In genomic region chr6:97346932-97347331, GRCm38 (mm10) we compare ENCODE assay signal across 21 mouse cellular contexts.
DNase-seq lines count a peak whose midpoint lies in the region; ATAC-seq and TF ChIP-seq lines count a peak whose summit lies in the region.
"Had no signal": no experiment of that assay in that cellular context is flagged by ENCODE, and none has a peak within 500 bp of the region (broad histone marks: within the 10 kb centered on the region; RNA-seq: fewer than 3 reads in every experiment).

No protein-coding gene starts in this region.

- H3K9ac ChIP-seq in heart, embryonic 13.5 days = no peak overlapping the region
- H3K9ac ChIP-seq in heart, embryonic 11.5 days (ENCODE audit: low read depth, low read length) = no peak overlapping the region
- no peak overlapping the region for H3K9ac ChIP-seq in intestine, embryonic 16.5 days (ENCODE audit: low read depth, low read length)
- H3K9ac ChIP-seq in stomach, embryonic 16.5 days (ENCODE audit: low read length) = no peak overlapping the region
- H3K9ac ChIP-seq: hindbrain, embryonic 14.5 days; limb, embryonic 15.5 days; midbrain, embryonic 13.5 days; neural tube, embryonic 12.5 days had no signal

- 50% methylated on average over 1 of the region's 1 CpGs for WGBS in heart, embryonic 13.5 days
- WGBS in heart, embryonic 11.5 days (ENCODE audit: insufficient replicate concordance) = 77% methylated on average over 1 of the region's 1 CpGs
- WGBS in intestine, embryonic 16.5 days = 78% methylated on average over 1 of the region's 1 CpGs
- WGBS in stomach, embryonic 16.5 days = 79% methylated on average over 1 of the region's 1 CpGs

- peaks cover 4% of the 10 kb centered on the region; the same call in 1 of the 2 replicates for H3K36me3 ChIP-seq in heart, embryonic 13.5 days
- no peaks in the 10 kb centered on the region for H3K36me3 ChIP-seq in heart, embryonic 11.5 days (ENCODE audit: control insufficient read depth, insufficient read depth, low read length)
- no peaks in the 10 kb centered on the region for H3K36me3 ChIP-seq in intestine, embryonic 16.5 days (ENCODE audit: control insufficient read depth, insufficient read depth, low read length)
- no peaks in the 10 kb centered on the region for H3K36me3 ChIP-seq in stomach, embryonic 16.5 days (ENCODE audit: control insufficient read depth, insufficient read depth, low read length)
- H3K36me3 ChIP-seq: limb, embryonic 15.5 days; midbrain, embryonic 13.5 days had no signal

- peaks cover 49% of the 10 kb centered on the region for H3K4me1 ChIP-seq in heart, embryonic 13.5 days
- H3K4me1 ChIP-seq in heart, embryonic 11.5 days (ENCODE audit: control insufficient read depth, insufficient read depth, low read length) = peaks cover 34% of the 10 kb centered on the region
- H3K4me1 ChIP-seq in intestine, embryonic 16.5 days (ENCODE audit: control insufficient read depth, insufficient read depth, low read length) = peaks cover 25% of the 10 kb centered on the region
- peaks cover 25% of the 10 kb centered on the region for H3K4me1 ChIP-seq in stomach, embryonic 16.5 days (ENCODE audit: control insufficient read depth, insufficient read depth, low read length)
- H3K4me1 ChIP-seq: neural tube, embryonic 12.5 days had no signal

- H3K4me2 ChIP-seq in heart, embryonic 13.5 days = no peak overlapping the region
- no peak overlapping the region for H3K4me2 ChIP-seq in heart, embryonic 11.5 days
- no peak overlapping the region for H3K4me2 ChIP-seq in intestine, embryonic 16.5 days (ENCODE audit: low read depth, low read length)
- no peak overlapping the region for H3K4me2 ChIP-seq in stomach, embryonic 16.5 days (ENCODE audit: low read depth, low read length)
- H3K4me2 ChIP-seq: hindbrain, embryonic 14.5 days; limb, embryonic 15.5 days; midbrain, embryonic 13.5 days; neural tube, embryonic 12.5 days had no signal

- TF ChIP-seq CTCF in layer of hippocampus, adult 2 months (conservative IDR thresholded peaks at IDR 0.05) = no peak

- no peak for DNase-seq in layer of hippocampus, adult 2 months (ENCODE audit: low spot score in 2 of 2)
- no peak for DNase-seq in layer of hippocampus, postnatal 36 days
- DNase-seq in urinary bladder, postnatal 36 days (ENCODE audit: low spot score in 2 of 2) = no peak
- DNase-seq: adrenal gland, postnatal 36 days; B cell, adult 2 months; cerebellum, adult 2 months; heart, postnatal 14 days; kidney, adult 18-20 months; lung, adult 2 months; lung, postnatal 4 days; right cerebral cortex, postnatal 4 days; thymus, adult 2 months had no signal

- ATAC-seq in heart, embryonic 13.5 days (ENCODE audit: extremely low read depth, insufficient number of reproducible peaks, low FRiP score, low TSS enrichment) = no peak
- ATAC-seq in heart, embryonic 11.5 days (replicated peaks; ENCODE audit: insufficient number of reproducible peaks, low FRiP score, low TSS enrichment) = no peak
- ATAC-seq in intestine, embryonic 16.5 days = peak; percentile 82
- no peak for ATAC-seq in stomach, embryonic 16.5 days (ENCODE audit: insufficient read depth, low FRiP score)
- ATAC-seq: midbrain, embryonic 13.5 days had no signal

- H3K27me3 ChIP-seq in heart, embryonic 13.5 days (replicated peaks) = no peaks in the 10 kb centered on the region
- H3K27me3 ChIP-seq in heart, embryonic 11.5 days (ENCODE audit: control insufficient read depth, insufficient read depth, low read length) = no peaks in the 10 kb centered on the region
- H3K27me3 ChIP-seq in intestine, embryonic 16.5 days (replicated peaks; ENCODE audit: control insufficient read depth, insufficient read depth, low read length) = no peaks in the 10 kb centered on the region
- H3K27me3 ChIP-seq in stomach, embryonic 16.5 days (ENCODE audit: control insufficient read depth, insufficient read depth, low read length) = no peaks in the 10 kb centered on the region
- H3K27me3 ChIP-seq: limb, embryonic 15.5 days; neural tube, embryonic 12.5 days had no signal

- H3K9me3 ChIP-seq in heart, embryonic 13.5 days = no peaks in the 10 kb centered on the region
- no peaks in the 10 kb centered on the region for H3K9me3 ChIP-seq in heart, embryonic 11.5 days (replicated peaks; ENCODE audit: control insufficient read depth, low read length)
- no peaks in the 10 kb centered on the region for H3K9me3 ChIP-seq in intestine, embryonic 16.5 days (ENCODE audit: control insufficient read depth, low read length)
- no peaks in the 10 kb centered on the region for H3K9me3 ChIP-seq in stomach, embryonic 16.5 days (replicated peaks; ENCODE audit: control insufficient read depth, low read length)
- H3K9me3 ChIP-seq: forebrain, embryonic 10.5 days; limb, embryonic 15.5 days; midbrain, embryonic 13.5 days; neural tube, embryonic 12.5 days had no signal

- H3K4me3 ChIP-seq in heart, embryonic 13.5 days = no peak overlapping the region
- H3K4me3 ChIP-seq in heart, embryonic 11.5 days (ENCODE audit: low read depth, low read length) = no peak overlapping the region
- no peak overlapping the region for H3K4me3 ChIP-seq in layer of hippocampus, adult 2 months
- no peak overlapping the region for H3K4me3 ChIP-seq in intestine, embryonic 16.5 days (ENCODE audit: low read length)
- H3K4me3 ChIP-seq in stomach, embryonic 16.5 days (replicated peaks; ENCODE audit: low read length) = no peak overlapping the region
- H3K4me3 ChIP-seq: forebrain, embryonic 10.5 days; limb, embryonic 15.5 days; midbrain, embryonic 13.5 days; neural tube, embryonic 12.5 days had no signal

- peak overlapping the region; percentile 12; the same call in 1 of the 2 replicates for H3K27ac ChIP-seq in heart, embryonic 13.5 days (replicated peaks)
- no peak overlapping the region for H3K27ac ChIP-seq in heart, embryonic 11.5 days (ENCODE audit: low read depth, low read length)
- H3K27ac ChIP-seq in layer of hippocampus, adult 2 months = peak overlapping the region; percentile 65; the same call in 1 of the 2 replicates
- H3K27ac ChIP-seq in intestine, embryonic 16.5 days (ENCODE audit: low read length) = peak overlapping the region; percentile 71
- peak overlapping the region; percentile 60 for H3K27ac ChIP-seq in stomach, embryonic 16.5 days (ENCODE audit: low read length)
- H3K27ac ChIP-seq: forebrain, embryonic 10.5 days; hindbrain, embryonic 14.5 days; limb, embryonic 15.5 days; midbrain, embryonic 13.5 days; neural tube, embryonic 12.5 days had no signal
